Mouse (Mus musculus): ENCODE measurements at regions not wholly inside any gene's neighbourhood (a gene's known extent, or its start where the extent isn't known, plus 50 kb on each side); places are given as distances from the start of the nearest gene placed in this dataset.

- WGBS: 46% methylated on average over 9 of the region's 9 CpGs
- H3K4me3 ChIP-seq: no peak overlapping the region
- 0 out of 2 replicates have a peak overlapping the region, but pooled peaks have one; percentile 30 for H3K27ac ChIP-seq (replicated peaks)
- no peak for DNase-seq (ENCODE audit: low spot score)
- H3K9me3 ChIP-seq: 0 out of 2 replicates have a peak, but pooled peaks cover 1% of the 10 kb centered on the region
- H3K36me3 ChIP-seq (replicated peaks): no peaks in the 10 kb centered on the region
- peaks cover 29% of the 10 kb centered on the region for H3K4me1 ChIP-seq
- no peaks in the 10 kb centered on the region for H3K27me3 ChIP-seq (replicated peaks; ENCODE audit: low read depth, poor library complexity, severe bottlenecking)
Observed at GRCm38 (mm10) chr13:57314512-57314911, 418.7 kb upstream of the Trpc7 start.

- H3K27me3 ChIP-seq (replicated peaks; ENCODE audit: low read depth, poor library complexity, severe bottlenecking): no peaks in the 10 kb centered on the region
- H3K9me3 ChIP-seq: 0 out of 2 replicates have a peak, but pooled peaks cover 3% of the 10 kb centered on the region
- peaks cover 29% of the 10 kb centered on the region for H3K4me1 ChIP-seq
- DNase-seq (ENCODE audit: low spot score): no peak
- WGBS: 51% methylated on average over 2 of the region's 2 CpGs
- H3K36me3 ChIP-seq (replicated peaks): no peaks in the 10 kb centered on the region
- H3K27ac ChIP-seq (replicated peaks): no peak overlapping the region
- no peak overlapping the region for H3K4me3 ChIP-seq
Observed at GRCm38 (mm10) chr13:57313731-57314130, 417.9 kb upstream of the Trpc7 start.

GRCm38 (mm10) chr13:57311235-57311634 lies 415.4 kb upstream of the Trpc7 start:
- Histone ChIP-seq H3K27me3 (replicated peaks; ENCODE audit: low read depth, poor library complexity, severe bottlenecking) (no peaks in the 10 kb centered on the region), H3K4me3 (no peak overlapping the region), H3K9me3 (0 out of 2 replicates have a peak, but pooled peaks cover 3% of the 10 kb centered on the region), H3K36me3 (replicated peaks) (no peaks in the 10 kb centered on the region), H3K4me1 (peaks cover 23% of the 10 kb centered on the region), H3K27ac (replicated peaks) (no peak overlapping the region)
- DNase-seq (ENCODE audit: low spot score): no peak
- WGBS: 59% methylated on average over 2 of the region's 2 CpGs

GRCm38 (mm10) chr13:57309618-57310017 lies 413.8 kb upstream of the Trpc7 start:
- DNase-seq (ENCODE audit: low spot score): no peak
- WGBS: 86% methylated on average over 4 of the region's 4 CpGs
- no peaks in the 10 kb centered on the region for H3K27me3 ChIP-seq (replicated peaks; ENCODE audit: low read depth, poor library complexity, severe bottlenecking)

GRCm38 (mm10) chr13:57307971-57308903 lies 412.4 kb upstream of the Trpc7 start:
- Histone ChIP-seq H3K9me3 (0 out of 2 replicates have a peak, but pooled peaks cover 3% of the 10 kb centered on the region), H3K4me3 (no peak overlapping the region), H3K27ac (replicated peaks) (no peak overlapping the region), H3K27me3 (replicated peaks; ENCODE audit: low read depth, poor library complexity, severe bottlenecking) (no peaks in the 10 kb centered on the region), H3K36me3 (replicated peaks) (no peaks in the 10 kb centered on the region), H3K4me1 (peaks cover 10% of the 10 kb centered on the region)
- no peak for DNase-seq (ENCODE audit: low spot score)
- 26% methylated on average over 20 of the region's 20 CpGs for WGBS

More at GRCm38 (mm10) chr13:57309618-57310017, 413.8 kb upstream of the Trpc7 start:
- peaks cover 15% of the 10 kb centered on the region for H3K4me1 ChIP-seq
- H3K9me3 ChIP-seq: 0 out of 2 replicates have a peak, but pooled peaks cover 3% of the 10 kb centered on the region
- H3K36me3 ChIP-seq (replicated peaks): no peaks in the 10 kb centered on the region
- H3K27ac ChIP-seq (replicated peaks): no peak overlapping the region
- no peak overlapping the region for H3K4me3 ChIP-seq

- 0 out of 2 replicates have a peak, but pooled peaks cover 3% of the 10 kb centered on the region for H3K9me3 ChIP-seq
- H3K4me1 ChIP-seq: peaks cover 10% of the 10 kb centered on the region
- H3K36me3 ChIP-seq (replicated peaks): no peaks in the 10 kb centered on the region
- H3K4me3 ChIP-seq: no peak overlapping the region
- no peak for DNase-seq (ENCODE audit: low spot score)
- H3K27ac ChIP-seq (replicated peaks): no peak overlapping the region
- no peaks in the 10 kb centered on the region for H3K27me3 ChIP-seq (replicated peaks; ENCODE audit: low read depth, poor library complexity, severe bottlenecking)
- 91% methylated on average over 7 of the region's 7 CpGs for WGBS
Observed at GRCm38 (mm10) chr13:57305586-57305985, 409.8 kb upstream of the Trpc7 start.

- Histone ChIP-seq H3K4me1 (peaks cover 10% of the 10 kb centered on the region), H3K27ac (replicated peaks) (no peak overlapping the region), H3K27me3 (replicated peaks; ENCODE audit: low read depth, poor library complexity, severe bottlenecking) (no peaks in the 10 kb centered on the region), H3K9me3 (no peaks in the 10 kb centered on the region), H3K36me3 (replicated peaks) (no peaks in the 10 kb centered on the region), H3K4me3 (no peak overlapping the region)
- no peak for DNase-seq (ENCODE audit: low spot score)
- 87% methylated on average over 2 of the region's 2 CpGs for WGBS
Observed at GRCm38 (mm10) chr13:57303805-57304204, 408.0 kb upstream of the Trpc7 start.

- Histone ChIP-seq H3K27me3 (replicated peaks; ENCODE audit: low read depth, poor library complexity, severe bottlenecking) (no peaks in the 10 kb centered on the region), H3K4me1 (no peaks in the 10 kb centered on the region), H3K9me3 (no peaks in the 10 kb centered on the region), H3K36me3 (replicated peaks) (no peaks in the 10 kb centered on the region), H3K4me3 (no peak overlapping the region), H3K27ac (replicated peaks) (no peak overlapping the region)
- no peak for DNase-seq (ENCODE audit: low spot score)
- WGBS: 81% methylated on average over 9 of the region's 9 CpGs
Observed at GRCm38 (mm10) chr13:57291737-57292490, 396.1 kb upstream of the Trpc7 start.

- Histone ChIP-seq H3K9me3 (0 out of 2 replicates have a peak, but pooled peaks cover 3% of the 10 kb centered on the region), H3K36me3 (replicated peaks) (no peaks in the 10 kb centered on the region), H3K4me1 (peaks cover 10% of the 10 kb centered on the region), H3K4me3 (no peak overlapping the region), H3K27me3 (replicated peaks; ENCODE audit: low read depth, poor library complexity, severe bottlenecking) (0 out of 2 replicates have a peak, but pooled peaks cover 11% of the 10 kb centered on the region), H3K27ac (replicated peaks) (no peak overlapping the region)
- DNase-seq (ENCODE audit: low spot score): no peak
- WGBS: 93% methylated on average over 2 of the region's 2 CpGs
Observed at GRCm38 (mm10) chr13:57286168-57286567, 390.4 kb upstream of the Trpc7 start.

- peaks cover 10% of the 10 kb centered on the region for H3K4me1 ChIP-seq
- H3K27ac ChIP-seq (replicated peaks): no peak overlapping the region
- H3K9me3 ChIP-seq: 0 out of 2 replicates have a peak, but pooled peaks cover 3% of the 10 kb centered on the region
- H3K4me3 ChIP-seq: no peak overlapping the region
- 59% methylated on average over 8 of the region's 8 CpGs for WGBS
- H3K36me3 ChIP-seq (replicated peaks): no peaks in the 10 kb centered on the region
- H3K27me3 ChIP-seq (replicated peaks; ENCODE audit: low read depth, poor library complexity, severe bottlenecking): 0 out of 2 replicates have a peak, but pooled peaks cover 11% of the 10 kb centered on the region
- DNase-seq (ENCODE audit: low spot score): no peak
Observed at GRCm38 (mm10) chr13:57282816-57283215, 387.0 kb upstream of the Trpc7 start.

- H3K4me3 ChIP-seq: no peak overlapping the region
- H3K9me3 ChIP-seq: 0 out of 2 replicates have a peak, but pooled peaks cover 3% of the 10 kb centered on the region
- H3K27ac ChIP-seq (replicated peaks): peak overlapping the region; percentile 35; the same call in 1 of the 2 replicates
- H3K36me3 ChIP-seq (replicated peaks): no peaks in the 10 kb centered on the region
- DNase-seq (ENCODE audit: low spot score): peak; percentile 14
- H3K27me3 ChIP-seq (replicated peaks; ENCODE audit: low read depth, poor library complexity, severe bottlenecking): 0 out of 2 replicates have a peak, but pooled peaks cover 11% of the 10 kb centered on the region
- peaks cover 10% of the 10 kb centered on the region for H3K4me1 ChIP-seq
- 49% methylated on average over 24 of the region's 24 CpGs for WGBS
Observed at GRCm38 (mm10) chr13:57281941-57282710, 386.3 kb upstream of the Trpc7 start.
